22 mouse cellular contexts compared by ENCODE assay signal in genomic region chr17:26847801-26848200, GRCm38 (mm10). TPM values are rescaled to one million over a fixed set of nuclear protein-coding genes. Genes with fewer than 3 reads are reported as not detected.
DNase-seq lines count a peak whose midpoint lies in the region; ATAC-seq and TF ChIP-seq lines count a peak whose summit lies in the region.
"Had no signal": no experiment of that assay in that cellular context is flagged by ENCODE, and none has a peak within 500 bp of the region (broad histone marks: within the 10 kb centered on the region; RNA-seq: fewer than 3 reads in every experiment).

No protein-coding gene starts in this region.

- H3K36me3 ChIP-seq in forebrain, embryonic 11.5 days (ENCODE audit: control insufficient read depth, insufficient read depth, low read length) = no peaks in the 10 kb centered on the region
- no peaks in the 10 kb centered on the region for H3K36me3 ChIP-seq in forebrain, postnatal 0 days (ENCODE audit: insufficient read depth)
- no peaks in the 10 kb centered on the region for H3K36me3 ChIP-seq in heart, embryonic 11.5 days (ENCODE audit: control insufficient read depth, insufficient read depth, low read length)
- no peaks in the 10 kb centered on the region for H3K36me3 ChIP-seq in heart, embryonic 13.5 days
- H3K36me3 ChIP-seq in heart, postnatal 0 days (replicated peaks; ENCODE audit: control insufficient read depth, insufficient read depth, low read length) = no peaks in the 10 kb centered on the region
- H3K36me3 ChIP-seq: embryonic facial prominence, embryonic 12.5 days; forebrain, embryonic 12.5 days; hindbrain, embryonic 12.5 days had no signal

- H3K4me1 ChIP-seq in forebrain, embryonic 11.5 days (replicated peaks; ENCODE audit: control insufficient read depth, insufficient read depth, low read length) = peaks cover 3% of the 10 kb centered on the region; the same call in 1 of the 2 replicates
- H3K4me1 ChIP-seq in forebrain, postnatal 0 days (ENCODE audit: insufficient read depth) = no peaks in the 10 kb centered on the region
- peaks cover 5% of the 10 kb centered on the region; the same call in 1 of the 2 replicates for H3K4me1 ChIP-seq in heart, embryonic 11.5 days (ENCODE audit: control insufficient read depth, insufficient read depth, low read length)
- H3K4me1 ChIP-seq in heart, embryonic 13.5 days = peaks cover 15% of the 10 kb centered on the region
- H3K4me1 ChIP-seq in heart, postnatal 0 days (ENCODE audit: control insufficient read depth, insufficient read depth) = 0 out of 2 replicates have a peak, but pooled peaks cover 6% of the 10 kb centered on the region

- 0% methylated on average over 5 of the region's 5 CpGs for WGBS in forebrain, embryonic 11.5 days
- under 1% methylated on average over 5 of the region's 5 CpGs for WGBS in forebrain, postnatal 0 days
- WGBS in heart, embryonic 11.5 days (ENCODE audit: insufficient replicate concordance) = under 1% methylated on average over 5 of the region's 5 CpGs
- 4% methylated on average over 5 of the region's 5 CpGs for WGBS in heart, embryonic 13.5 days
- 7% methylated on average over 5 of the region's 5 CpGs for WGBS in heart, postnatal 0 days

- no peak overlapping the region for H3K4me2 ChIP-seq in forebrain, embryonic 11.5 days (ENCODE audit: low read depth, low read length, severe bottlenecking)
- H3K4me2 ChIP-seq in forebrain, postnatal 0 days (ENCODE audit: low read depth) = no peak overlapping the region
- peak overlapping the region; percentile 70 for H3K4me2 ChIP-seq in heart, embryonic 11.5 days
- peak overlapping the region; percentile 69 for H3K4me2 ChIP-seq in heart, embryonic 13.5 days
- H3K4me2 ChIP-seq in heart, postnatal 0 days (ENCODE audit: low read depth, low read length) = peak overlapping the region; percentile 77
- H3K4me2 ChIP-seq: embryonic facial prominence, embryonic 12.5 days; forebrain, embryonic 12.5 days; hindbrain, embryonic 12.5 days had no signal

- no peaks in the 10 kb centered on the region for H3K9me3 ChIP-seq in forebrain, embryonic 11.5 days (ENCODE audit: control insufficient read depth, low read length)
- H3K9me3 ChIP-seq in forebrain, postnatal 0 days (ENCODE audit: low read length) = no peaks in the 10 kb centered on the region
- no peaks in the 10 kb centered on the region for H3K9me3 ChIP-seq in heart, embryonic 11.5 days (replicated peaks; ENCODE audit: control insufficient read depth, low read length)
- no peaks in the 10 kb centered on the region for H3K9me3 ChIP-seq in heart, embryonic 13.5 days
- H3K9me3 ChIP-seq in heart, postnatal 0 days (replicated peaks; ENCODE audit: control insufficient read depth, low read length) = no peaks in the 10 kb centered on the region
- H3K9me3 ChIP-seq: embryonic facial prominence, embryonic 12.5 days; forebrain, embryonic 12.5 days; hindbrain, embryonic 12.5 days had no signal

- DNase-seq in forebrain, embryonic 11.5 days (ENCODE audit: low spot score) = peak; percentile 49
- DNase-seq in forebrain, postnatal 0 days = no peak
- no peak for DNase-seq in heart, adult 9 months (ENCODE audit: low spot score in 2 of 2)
- peak; percentile 28 for DNase-seq in heart, postnatal 0 days (ENCODE audit: low spot score)
- no peak for DNase-seq in lung, postnatal 25 days (ENCODE audit: low spot score)
- DNase-seq: adrenal gland, adult 2 months; adrenal gland, postnatal 25 days; cerebellum, adult 18-20 months; cerebellum, adult 9-11 months; gastrocnemius, postnatal 14 days; kidney, adult 8-10 months had no signal

- no peak overlapping the region for H3K9ac ChIP-seq in forebrain, embryonic 11.5 days (ENCODE audit: low read length)
- H3K9ac ChIP-seq in forebrain, postnatal 0 days = no peak overlapping the region
- peak overlapping the region; percentile 76 for H3K9ac ChIP-seq in heart, embryonic 11.5 days (ENCODE audit: low read depth, low read length)
- peak overlapping the region; percentile 83 for H3K9ac ChIP-seq in heart, embryonic 13.5 days
- peak overlapping the region; percentile 60 for H3K9ac ChIP-seq in heart, postnatal 0 days (replicated peaks; ENCODE audit: low read depth, low read length)
- H3K9ac ChIP-seq: embryonic facial prominence, embryonic 12.5 days; forebrain, embryonic 12.5 days; hindbrain, embryonic 12.5 days had no signal

- H3K27ac ChIP-seq in forebrain, embryonic 11.5 days (ENCODE audit: low read depth, low read length) = no peak overlapping the region
- H3K27ac ChIP-seq in forebrain, postnatal 0 days (ENCODE audit: low read depth, low read length) = no peak overlapping the region
- peak overlapping the region; percentile 81 for H3K27ac ChIP-seq in heart, embryonic 11.5 days (ENCODE audit: low read depth, low read length)
- H3K27ac ChIP-seq in heart, embryonic 13.5 days (replicated peaks) = peak overlapping the region; percentile 84
- peak overlapping the region; percentile 82 for H3K27ac ChIP-seq in heart, postnatal 0 days (ENCODE audit: low read depth)
- H3K27ac ChIP-seq: embryonic facial prominence, embryonic 12.5 days; forebrain, embryonic 12.5 days; hindbrain, embryonic 12.5 days had no signal

- ATAC-seq in forebrain, embryonic 11.5 days (replicated peaks; ENCODE audit: low FRiP score) = no peak
- no peak for ATAC-seq in forebrain, postnatal 0 days
- ATAC-seq in heart, embryonic 11.5 days (replicated peaks; ENCODE audit: insufficient number of reproducible peaks, low FRiP score, low TSS enrichment) = no peak
- no peak for ATAC-seq in heart, embryonic 13.5 days (ENCODE audit: extremely low read depth, insufficient number of reproducible peaks, low FRiP score, low TSS enrichment)
- ATAC-seq in heart, postnatal 0 days (ENCODE audit: insufficient read depth, low read depth) = no peak
- ATAC-seq: forebrain, embryonic 16.5 days; hindbrain, embryonic 16.5 days; inflammation-experienced regulatory T-cells, adult 6 months; intestine, postnatal 0 days had no signal

- TF ChIP-seq EP300 in heart, postnatal 0 days (IDR thresholded peaks at IDR 0.05; ENCODE audit: low read depth) = no peak

- H3K4me3 ChIP-seq in forebrain, embryonic 11.5 days (ENCODE audit: low read depth, low read length) = no peak overlapping the region
- H3K4me3 ChIP-seq in forebrain, postnatal 0 days (ENCODE audit: low read depth, low read length) = no peak overlapping the region
- H3K4me3 ChIP-seq in heart, embryonic 11.5 days (ENCODE audit: low read depth, low read length) = peak overlapping the region; percentile 26
- peak overlapping the region; percentile 39 for H3K4me3 ChIP-seq in heart, embryonic 13.5 days
- peak overlapping the region; percentile 33 for H3K4me3 ChIP-seq in heart, postnatal 0 days (ENCODE audit: low read depth, low read length)
- H3K4me3 ChIP-seq: embryonic facial prominence, embryonic 12.5 days; forebrain, embryonic 12.5 days; hindbrain, embryonic 12.5 days had no signal

- H3K27me3 ChIP-seq in forebrain, embryonic 11.5 days (ENCODE audit: control insufficient read depth, insufficient read depth, low read length) = peaks cover 84% of the 10 kb centered on the region
- H3K27me3 ChIP-seq in forebrain, postnatal 0 days (ENCODE audit: insufficient read depth, low read length) = peaks cover 65% of the 10 kb centered on the region
- peaks cover 35% of the 10 kb centered on the region for H3K27me3 ChIP-seq in heart, embryonic 11.5 days (ENCODE audit: control insufficient read depth, insufficient read depth, low read length)
- H3K27me3 ChIP-seq in heart, embryonic 13.5 days (replicated peaks) = peaks cover 81% of the 10 kb centered on the region
- H3K27me3 ChIP-seq in heart, postnatal 0 days (ENCODE audit: control insufficient read depth, insufficient read depth, low read length) = peaks cover 36% of the 10 kb centered on the region

- TF ChIP-seq CTCF in forebrain, postnatal 0 days (IDR thresholded peaks at IDR 0.05; ENCODE audit: low read depth) = no peak
- no peak for TF ChIP-seq CTCF in heart, postnatal 0 days (IDR thresholded peaks at IDR 0.05; ENCODE audit: low read depth)

RNA-seq across cellular contexts. Expression of gene Nkx2-5, which starts 3.0 kb away (rescaled TPM):
- polyA plus RNA-seq in forebrain, embryonic 11.5 days (2014; fragmentation: Nextera tagmentation; extraction: Ambion mirVana) = not detected in 2 replicates
- 0.14 TPM in 1 of 2 replicates, not detected in the other for total RNA-seq in forebrain, postnatal 0 days (2014; rRNA removed)
- polyA plus RNA-seq in forebrain, postnatal 0 days (2015; fragmentation: Nextera tagmentation; extraction: Ambion mirVana) = not detected in 2 replicates
- polyA plus RNA-seq in heart, embryonic 11.5 days (2014; fragmentation: Nextera tagmentation; extraction: Ambion mirVana) = 157 and 159 TPM in 2 replicates
- polyA plus RNA-seq in heart, embryonic 13.5 days (2015; fragmentation: Nextera tagmentation; extraction: Ambion mirVana) = 136 and 142 TPM in 2 replicates
- 284 and 346 TPM in 2 replicates for total RNA-seq in heart, postnatal 0 days (2014; rRNA removed; ENCODE audit: low replicate concordance)
- polyA plus RNA-seq in heart, postnatal 0 days (2015; fragmentation: Nextera tagmentation; extraction: Ambion mirVana) = 139 and 155 TPM in 2 replicates
- total RNA-seq: adrenal gland, adult 2 months; adrenal gland, postnatal 25 days; gastrocnemius, adult 18-20 months; gastrocnemius, postnatal 14 days had no signal
- polyA plus RNA-seq: forebrain, embryonic 12.5 days; forebrain, embryonic 16.5 days; gonadal fat pad, adult 2 months; hindbrain, embryonic 12.5 days; hindbrain, embryonic 16.5 days; inflammation-experienced regulatory T-cells, adult 6 months had no signal

Comparison
In these comparisons a context has a peak if more than half of its experiments do, and no peak if none do; other contexts are left out.
1. DNase-seq: peak in forebrain, embryonic 11.5 days (single experiment) and heart, postnatal 0 days (single experiment); none in forebrain, postnatal 0 days (single experiment), heart, adult 9 months (0 of 2) and lung, postnatal 25 days (single experiment).
2. H3K27ac ChIP-seq: peak in heart, embryonic 11.5 days (single experiment), heart, embryonic 13.5 days (single experiment) and heart, postnatal 0 days (single experiment); none in forebrain, embryonic 11.5 days (single experiment) and forebrain, postnatal 0 days (single experiment).
3. H3K4me2 ChIP-seq: peak in heart, embryonic 11.5 days (single experiment), heart, embryonic 13.5 days (single experiment) and heart, postnatal 0 days (single experiment); none in forebrain, embryonic 11.5 days (single experiment) and forebrain, postnatal 0 days (single experiment).
4. H3K4me3 ChIP-seq: peak in heart, embryonic 11.5 days (single experiment), heart, embryonic 13.5 days (single experiment) and heart, postnatal 0 days (single experiment); none in forebrain, embryonic 11.5 days (single experiment) and forebrain, postnatal 0 days (single experiment).
5. H3K9ac ChIP-seq: peak in heart, embryonic 11.5 days (single experiment), heart, embryonic 13.5 days (single experiment) and heart, postnatal 0 days (single experiment); none in forebrain, embryonic 11.5 days (single experiment) and forebrain, postnatal 0 days (single experiment).
6. RNA of gene Nkx2-5, which starts 3.0 kb away (polyA plus RNA-seq): 157 to 159 TPM in heart, embryonic 11.5 days, 139 to 155 TPM in heart, postnatal 0 days and 136 to 142 TPM in heart, embryonic 13.5 days; not detected in forebrain, postnatal 0 days and not detected in forebrain, embryonic 11.5 days; every median in the first group is over 100 times any median in the second.